Mouse (Mus musculus) layer of hippocampus, adult 2 months (tissue): ENCODE results near the gene Sugp2. TPM values are rescaled to one million over a fixed set of nuclear protein-coding genes. Genes with fewer than 3 reads are reported as not detected.
A peak's percentile ranks its signal among the peaks of the same experiment; 100 is the strongest.

ENCODE experiments used
- DNase-seq, 2 experiments: peaks; one replicate each; pipeline ENCODE4 v3.0.0; 2022; ENCODE audit warnings: low spot score in 2 of 2
- H3K27ac ChIP-seq: fragments of 200-600 bp; 2 replicates; pipeline ENCODE4 v1.8.1; 2022
- H3K4me3 ChIP-seq: fragments of 200-600 bp; 2 replicates; pipeline ENCODE4 v1.8.1; 2022; ENCODE audit warnings: mild to moderate bottlenecking
- CTCF ChIP-seq: fragments of 200-600 bp; conservative IDR thresholded peaks from 2 replicates; pipeline ENCODE4 v1.8.1; 2022; ENCODE audit warnings: antibody characterized with exemption, mild to moderate bottlenecking, moderate library complexity
- long read RNA-seq, 2 experiments: library from polyadenylated mRNA; stranded (forward); transcript quantifications; one replicate each; pipeline ENCODE4 v2.0.0; 2021; ENCODE audit warnings: borderline mapping rate in 2 of 2
- total RNA-seq, 2 experiments: library from RNA; stranded (reverse); gene quantifications; 2 replicates each; pipeline ENCODE4 v1.2.3; 2021

Sugp2 gene
- 100 to 1,000 TPM; 130 to 131 TPM for total RNA-seq
- long read RNA-seq, experiment 1, full-length matches to known transcripts: 34 of 68 reads
- long read RNA-seq, experiment 1, partial matches to known transcripts: 12 of 68 reads
- long read RNA-seq, experiment 1, other reads (novel, unspliced or antisense): 22 of 68 reads
- long read RNA-seq, experiment 2, full-length matches to known transcripts: 40 of 98 reads
- long read RNA-seq, experiment 2, partial matches to known transcripts: 10 of 98 reads
- long read RNA-seq, experiment 2, other reads (novel, unspliced or antisense): 48 of 98 reads

GRCm38 (mm10) chr8:70234080-70234780, at the start of gene Sugp2, which contains the start of gene Armc6:
Gene Sugp2, plus strand, starts transcription at chr8:70234226.
Gene Armc6, minus strand, starts transcription at chr8:70234466.
- no peak; the same call in 1 of the 2 replicates for TF ChIP-seq CTCF
- peak; percentile 94 for DNase-seq
- Histone ChIP-seq H3K4me3 (peak within 1 kb of the TSS; percentile 92), H3K27ac (peak within 1 kb of the TSS; percentile 99)

- DNase-seq: no peak
Observed at GRCm38 (mm10) chr8:70188707-70189106, 45.3 kb upstream of the Sugp2 start.

DNA sequence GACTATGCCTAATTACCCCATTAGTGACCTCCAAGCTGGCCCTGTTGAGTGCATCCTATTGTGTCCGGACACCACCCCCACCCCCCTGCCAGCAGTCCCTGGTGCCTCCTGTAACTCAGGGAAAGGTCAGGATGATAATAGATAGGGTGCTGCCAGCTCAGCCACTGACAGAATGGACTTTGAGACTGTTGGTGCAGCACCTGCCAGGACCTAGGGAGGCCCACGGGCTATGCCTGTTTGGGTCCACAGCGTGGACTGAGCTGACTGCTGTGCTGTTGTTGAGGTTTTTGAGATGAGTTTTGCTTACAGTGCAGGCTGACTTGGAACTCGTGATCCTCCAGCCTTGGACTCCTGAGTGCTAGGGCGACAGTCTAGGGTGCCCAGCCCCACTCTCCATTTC, 40.8 kb upstream of the Sugp2 start:
- DNase-seq: no peak
- Histone ChIP-seq H3K4me3 (no peak overlapping the region), H3K27ac (no peak overlapping the region)
- TF ChIP-seq CTCF: no peak

More at GRCm38 (mm10) chr8:70188707-70189106, 45.3 kb upstream of the Sugp2 start:
- TF ChIP-seq CTCF: no peak
- H3K27ac ChIP-seq: no peak overlapping the region
- no peak overlapping the region for H3K4me3 ChIP-seq

DNA sequence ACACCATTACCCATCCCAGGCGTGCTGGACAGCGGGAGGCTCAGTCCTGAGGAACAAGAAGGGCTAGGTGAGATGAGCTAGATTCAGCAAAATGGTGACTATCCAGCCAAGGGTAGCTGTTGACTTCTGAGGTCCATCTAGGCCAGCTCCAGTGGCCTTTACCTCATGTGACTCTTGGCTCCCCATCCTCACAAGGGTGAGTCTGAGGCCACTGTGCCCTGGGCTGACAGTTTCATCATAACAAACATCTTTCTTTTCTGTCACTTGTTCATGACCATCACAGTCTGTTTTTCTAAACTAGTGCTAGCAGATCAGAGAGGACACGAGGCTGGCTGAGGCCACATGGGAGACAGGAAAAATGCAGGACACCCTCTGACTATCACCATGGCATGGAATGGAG, 39.8 kb upstream of the Sugp2 start:
- no peak for DNase-seq
- H3K27ac ChIP-seq: no peak overlapping the region
- H3K4me3 ChIP-seq: no peak overlapping the region
- TF ChIP-seq CTCF: no peak

- Histone ChIP-seq H3K27ac (no peak overlapping the region), H3K4me3 (no peak overlapping the region)
- no peak for DNase-seq
- peak; percentile 46 for TF ChIP-seq CTCF
Observed at GRCm38 (mm10) chr8:70195762-70196161, 38.3 kb upstream of the Sugp2 start.

- Histone ChIP-seq H3K4me3 (no peak overlapping the region), H3K27ac (no peak overlapping the region)
- no peak for DNase-seq
Observed at GRCm38 (mm10) chr8:70197603-70198002, 36.4 kb upstream of the Sugp2 start.

GRCm38 (mm10) chr8:70200098-70200681, 33.8 kb upstream of the Sugp2 start:
- Histone ChIP-seq H3K4me3 (no peak overlapping the region), H3K27ac (peak overlapping the region; percentile 83)
- peak; percentile 76 for TF ChIP-seq CTCF
- peak; percentile 52 to 71 for DNase-seq

More at GRCm38 (mm10) chr8:70197603-70198002, 36.4 kb upstream of the Sugp2 start:
- TF ChIP-seq CTCF: no peak

- DNase-seq: no peak
- no peak overlapping the region for H3K4me3 ChIP-seq
- TF ChIP-seq CTCF: no peak
- H3K27ac ChIP-seq: peak overlapping the region; percentile 83
Observed at GRCm38 (mm10) chr8:70201417-70201816, 32.6 kb upstream of the Sugp2 start.

DNA sequence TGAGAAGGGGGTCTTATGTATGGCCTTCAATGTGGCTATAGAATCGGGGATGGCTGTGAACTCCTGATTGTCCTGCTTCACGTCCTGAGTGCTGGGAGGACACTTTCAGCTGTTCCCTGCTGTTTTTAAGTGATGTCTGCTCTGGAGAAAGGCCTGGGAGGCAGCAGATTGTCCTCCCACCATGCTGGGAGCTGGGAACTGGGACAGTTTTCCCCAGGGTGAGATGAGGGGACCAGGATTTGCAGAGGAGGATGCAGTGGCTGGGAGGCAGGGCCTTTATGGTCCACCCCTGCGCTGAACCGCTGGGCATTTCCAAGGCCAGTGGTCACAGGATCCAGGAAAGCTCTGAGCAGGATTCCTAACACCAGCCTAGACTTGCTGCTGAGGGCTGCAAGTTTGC, 31.0 kb upstream of the Sugp2 start:
- Histone ChIP-seq H3K4me3 (no peak overlapping the region), H3K27ac (peak overlapping the region; percentile 83)
- no peak for TF ChIP-seq CTCF
- no peak for DNase-seq

GRCm38 (mm10) chr8:70204757-70205156, 29.3 kb upstream of the Sugp2 start:
- no peak for DNase-seq
- no peak for TF ChIP-seq CTCF
- H3K4me3 ChIP-seq: no peak overlapping the region

GRCm38 (mm10) chr8:70208130-70208529, 25.9 kb upstream of the Sugp2 start:
- no peak for DNase-seq
- Histone ChIP-seq H3K27ac (peak overlapping the region; percentile 11; the same call in 1 of the 2 replicates), H3K4me3 (no peak overlapping the region)

More at GRCm38 (mm10) chr8:70204757-70205156, 29.3 kb upstream of the Sugp2 start:
- H3K27ac ChIP-seq: peak overlapping the region; percentile 19; the same call in 1 of the 2 replicates

GRCm38 (mm10) chr8:70210538-70210937, 23.5 kb upstream of the Sugp2 start:
- Histone ChIP-seq H3K4me3 (peak overlapping the region; percentile 71), H3K27ac (peak overlapping the region; percentile 66)
- peak in 1 of 2 experiments; percentile 44 for DNase-seq
- TF ChIP-seq CTCF: peak; percentile 27

More at GRCm38 (mm10) chr8:70208130-70208529, 25.9 kb upstream of the Sugp2 start:
- peak; percentile 30 for TF ChIP-seq CTCF

- DNase-seq: no peak
- no peak for TF ChIP-seq CTCF
- peak overlapping the region; percentile 71 for H3K4me3 ChIP-seq
- H3K27ac ChIP-seq: peak overlapping the region; percentile 91
Observed at GRCm38 (mm10) chr8:70211275-70211674, 22.8 kb upstream of the Sugp2 start.
